ENCODE assay signal across 25 mouse cellular contexts in the genomic region with DNA sequence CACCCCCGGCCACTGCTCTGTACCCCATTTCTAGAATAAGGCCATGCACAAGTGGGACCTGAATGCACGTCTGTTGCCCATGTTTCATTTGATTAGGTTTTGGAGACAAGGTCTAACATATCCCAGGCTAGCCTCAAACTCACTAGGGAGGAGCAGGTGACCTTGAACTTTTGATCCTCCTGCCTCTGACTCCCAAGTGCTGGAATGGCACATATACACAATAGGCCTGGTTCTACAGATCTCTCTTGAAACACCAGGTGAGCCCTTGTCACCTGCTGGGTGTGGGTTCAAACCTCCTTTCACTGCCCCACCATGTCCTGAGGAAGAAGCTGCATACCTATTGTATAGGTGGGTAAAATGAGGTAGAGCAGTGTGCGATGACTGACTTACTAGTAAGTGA. TPM values are rescaled to one million over a fixed set of nuclear protein-coding genes. Genes with fewer than 3 reads are reported as not detected.
DNase-seq lines count a peak whose midpoint lies in the region; ATAC-seq and TF ChIP-seq lines count a peak whose summit lies in the region.
"Had no signal": no experiment of that assay in that cellular context is flagged by ENCODE, and none has a peak within 500 bp of the region (broad histone marks: within the 10 kb centered on the region; RNA-seq: fewer than 3 reads in every experiment).

No protein-coding gene starts in this region.

- no peak for ATAC-seq in heart, embryonic 15.5 days (replicated peaks; ENCODE audit: insufficient number of reproducible peaks, insufficient read depth, low FRiP score, low read depth)
- no peak for ATAC-seq in heart, embryonic 11.5 days (replicated peaks; ENCODE audit: insufficient number of reproducible peaks, low FRiP score, low TSS enrichment)
- ATAC-seq: activated CD4-positive, CD25-positive, alpha-beta regulatory T cell, adult 4 months; CD4-positive, CD25-positive, alpha-beta regulatory T cell, adult 4 months; forebrain, embryonic 13.5 days; forebrain, embryonic 16.5 days; intestine, postnatal 0 days; Patski had no signal

- no peak for TF ChIP-seq CTCF in E14TG2a.4 (conservative IDR thresholded peaks at IDR 0.05; ENCODE audit: low read length)
- no peak for TF ChIP-seq CTCF in cerebellum, adult 2 months (IDR thresholded peaks at IDR 0.05; ENCODE audit: borderline replicate concordance, insufficient read depth, low read depth, low read length)

- no peaks in the 10 kb centered on the region for H3K36me3 ChIP-seq in heart, embryonic 15.5 days
- no peaks in the 10 kb centered on the region for H3K36me3 ChIP-seq in heart, embryonic 11.5 days (ENCODE audit: control insufficient read depth, insufficient read depth, low read length)
- H3K36me3 ChIP-seq in E14TG2a.4 (ENCODE audit: insufficient read depth, low read length), result peaks cover 68% of the 10 kb centered on the region
- H3K36me3 ChIP-seq: G1E; hindbrain, embryonic 12.5 days; hindbrain, embryonic 15.5 days had no signal

- no peaks in the 10 kb centered on the region for H3K27me3 ChIP-seq in heart, embryonic 15.5 days
- no peaks in the 10 kb centered on the region for H3K27me3 ChIP-seq in heart, embryonic 11.5 days (ENCODE audit: control insufficient read depth, insufficient read depth, low read length)
- no peaks in the 10 kb centered on the region for H3K27me3 ChIP-seq in E14TG2a.4 (ENCODE audit: insufficient read depth, low read length)
- H3K27me3 ChIP-seq in cerebellum, adult 2 months (ENCODE audit: control insufficient read depth, insufficient read depth, low read length), result no peaks in the 10 kb centered on the region
- H3K27me3 ChIP-seq: forebrain, embryonic 13.5 days; hindbrain, embryonic 12.5 days; hindbrain, embryonic 15.5 days had no signal

- peak overlapping the region; percentile 57 for H3K27ac ChIP-seq in heart, embryonic 15.5 days
- H3K27ac ChIP-seq in heart, embryonic 11.5 days (ENCODE audit: low read depth, low read length), result no peak overlapping the region
- H3K27ac ChIP-seq in cerebellum, adult 2 months (ENCODE audit: insufficient read depth, low read length), result no peak overlapping the region
- H3K27ac ChIP-seq: forebrain, embryonic 10.5 days; forebrain, embryonic 13.5 days; hindbrain, embryonic 12.5 days; hindbrain, embryonic 15.5 days had no signal

- 90% methylated on average over 3 of the region's 3 CpGs for WGBS in heart, embryonic 15.5 days
- 92% methylated on average over 3 of the region's 3 CpGs for WGBS in heart, embryonic 11.5 days (ENCODE audit: insufficient replicate concordance)
- 96% methylated on average over 3 of the region's 3 CpGs for WGBS in cerebellum, adult 2 months

- no peak for TF ChIP-seq POLR2A in cerebellum, adult 2 months (IDR thresholded peaks at IDR 0.05; ENCODE audit: borderline replicate concordance, insufficient read depth, low read length)

- no peak overlapping the region for H3K9ac ChIP-seq in heart, embryonic 15.5 days
- no peak overlapping the region for H3K9ac ChIP-seq in heart, embryonic 11.5 days (ENCODE audit: low read depth, low read length)
- H3K9ac ChIP-seq: forebrain, embryonic 13.5 days; hindbrain, embryonic 12.5 days; hindbrain, embryonic 15.5 days had no signal

- DNase-seq in ES-CJ7 (ENCODE audit: low read depth, low spot score), result peak; percentile 77
- DNase-seq in cerebellum, adult 2 months, result no peak
- no peak for DNase-seq in thymus, postnatal 14 days
- DNase-seq: adrenal gland, adult 8-10 months; adrenal gland, postnatal 25 days; cerebellum, adult 11-12 months; cerebellum, adult 9-10 months; cerebellum, postnatal 14 days; gastrocnemius, postnatal 10 days; gastrocnemius, postnatal 36 days; kidney, adult 2 months had no signal

- peaks cover 43% of the 10 kb centered on the region for H3K4me1 ChIP-seq in heart, embryonic 15.5 days (replicated peaks)
- 0 out of 2 replicates have a peak, but pooled peaks cover 6% of the 10 kb centered on the region for H3K4me1 ChIP-seq in heart, embryonic 11.5 days (ENCODE audit: control insufficient read depth, insufficient read depth, low read length)
- peaks cover 64% of the 10 kb centered on the region for H3K4me1 ChIP-seq in E14TG2a.4 (replicated peaks; ENCODE audit: low read depth, low read length)
- H3K4me1 ChIP-seq in cerebellum, adult 2 months (ENCODE audit: control insufficient read depth, insufficient read depth, low read length), result peaks cover 10% of the 10 kb centered on the region
- H3K4me1 ChIP-seq: forebrain, embryonic 13.5 days; hindbrain, embryonic 12.5 days; hindbrain, embryonic 15.5 days had no signal

- H3K9me3 ChIP-seq in heart, embryonic 15.5 days (replicated peaks), result no peaks in the 10 kb centered on the region
- H3K9me3 ChIP-seq in heart, embryonic 11.5 days (replicated peaks; ENCODE audit: control insufficient read depth, low read length), result no peaks in the 10 kb centered on the region
- no peaks in the 10 kb centered on the region for H3K9me3 ChIP-seq in E14TG2a.4 (ENCODE audit: low read length)
- H3K9me3 ChIP-seq: forebrain, embryonic 13.5 days; hindbrain, embryonic 12.5 days; hindbrain, embryonic 15.5 days had no signal

- H3K4me2 ChIP-seq in heart, embryonic 15.5 days, result no peak overlapping the region
- no peak overlapping the region for H3K4me2 ChIP-seq in heart, embryonic 11.5 days
- H3K4me2 ChIP-seq: forebrain, embryonic 13.5 days; hindbrain, embryonic 12.5 days; hindbrain, embryonic 15.5 days had no signal

- H3K4me3 ChIP-seq in heart, embryonic 15.5 days, result no peak overlapping the region
- H3K4me3 ChIP-seq in heart, embryonic 11.5 days (ENCODE audit: low read depth, low read length), result no peak overlapping the region
- peak overlapping the region; percentile 5; the same call in 1 of the 2 replicates for H3K4me3 ChIP-seq in E14TG2a.4 (replicated peaks; ENCODE audit: low read length)
- H3K4me3 ChIP-seq in cerebellum, adult 2 months (replicated peaks; ENCODE audit: insufficient read depth, low read depth, low read length), result no peak overlapping the region
- H3K4me3 ChIP-seq: forebrain, embryonic 10.5 days; forebrain, embryonic 13.5 days; hindbrain, embryonic 12.5 days; hindbrain, embryonic 15.5 days had no signal

RNA-seq across cellular contexts. Expression of a gene that starts 22.1 kb away (rescaled TPM):
- 0.60 and 0.62 TPM in 2 replicates for polyA plus RNA-seq in heart, embryonic 15.5 days (2015; fragmentation: Nextera tagmentation; extraction: Ambion mirVana)
- 0.10 and 0.16 TPM in 2 replicates for polyA plus RNA-seq in heart, embryonic 11.5 days (2014; fragmentation: Nextera tagmentation; extraction: Ambion mirVana)
- polyA plus RNA-seq in cerebellum, adult 2 months (2012; rRNA removed), result 7.8 and 9.2 TPM in 2 replicates
- polyA plus RNA-seq: C2C12, G1E had no signal

RNA-seq across cellular contexts. Expression of a gene that starts 28.3 kb away (rescaled TPM):
- polyA plus RNA-seq in heart, embryonic 15.5 days (2015; fragmentation: Nextera tagmentation; extraction: Ambion mirVana), result 22.5 and 25.7 TPM in 2 replicates
- polyA plus RNA-seq in heart, embryonic 11.5 days (2014; fragmentation: Nextera tagmentation; extraction: Ambion mirVana), result 19.6 and 21.6 TPM in 2 replicates
- polyA plus RNA-seq in cerebellum, adult 2 months (2012; rRNA removed), result 1.8 and 2.0 TPM in 2 replicates
- polyA plus RNA-seq: G1E had no signal
